Mouse (Mus musculus) adrenal gland, postnatal 10 days (tissue): Measurements from ENCODE around the gene Rpl18. TPM values are rescaled to one million over a fixed set of nuclear protein-coding genes. Genes with fewer than 3 reads are reported as not detected.

Experiments
- DNase-seq: peaks from one replicate; pipeline ENCODE4 v3.0.0; 2021; ENCODE audit warnings: mixed read lengths
- total RNA-seq, 2 experiments: library from RNA; stranded (reverse); gene quantifications; 2 replicates each; pipeline ENCODE4 v1.2.3; 2021

Rpl18 gene
- total RNA-seq, 2 experiments from 2014 or later: 1,029 to 1,042 TPM

DNA sequence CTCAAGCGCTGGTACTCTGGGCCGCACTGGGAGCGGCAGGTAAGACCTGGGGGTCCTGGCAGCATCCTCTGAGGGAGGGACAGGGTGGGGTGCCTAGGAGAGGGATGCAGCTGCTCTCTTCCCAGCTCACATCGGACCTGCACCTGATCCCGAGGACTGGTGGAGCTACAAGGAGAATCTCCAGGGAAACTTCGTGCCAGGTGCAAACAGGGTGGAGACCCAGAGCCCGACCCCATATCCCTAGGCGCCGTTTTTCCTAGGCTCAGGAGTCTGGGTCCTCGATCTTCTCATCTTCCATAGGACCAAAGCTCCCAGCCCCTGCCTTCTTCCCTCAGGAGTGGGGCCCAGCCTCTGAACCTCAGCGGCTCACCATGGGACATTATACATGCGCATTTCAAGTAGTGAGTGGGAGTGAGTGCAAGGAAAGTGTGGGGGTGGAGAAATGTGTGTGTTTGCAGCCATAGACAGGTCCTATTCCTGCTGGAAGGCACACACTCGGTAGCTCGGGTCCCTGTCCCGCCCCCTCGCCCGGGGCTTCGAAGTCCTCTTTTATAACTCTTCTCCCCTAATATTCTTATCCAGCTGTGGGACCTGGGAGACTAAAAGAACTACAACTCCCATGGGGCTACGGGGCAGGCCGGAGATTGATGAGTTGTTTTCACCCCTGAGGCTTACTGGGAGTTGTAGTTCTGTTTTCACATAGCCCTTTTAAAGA lies 14.8 kb upstream of the Rpl18 start:
- peak; percentile 83 for DNase-seq

DNA sequence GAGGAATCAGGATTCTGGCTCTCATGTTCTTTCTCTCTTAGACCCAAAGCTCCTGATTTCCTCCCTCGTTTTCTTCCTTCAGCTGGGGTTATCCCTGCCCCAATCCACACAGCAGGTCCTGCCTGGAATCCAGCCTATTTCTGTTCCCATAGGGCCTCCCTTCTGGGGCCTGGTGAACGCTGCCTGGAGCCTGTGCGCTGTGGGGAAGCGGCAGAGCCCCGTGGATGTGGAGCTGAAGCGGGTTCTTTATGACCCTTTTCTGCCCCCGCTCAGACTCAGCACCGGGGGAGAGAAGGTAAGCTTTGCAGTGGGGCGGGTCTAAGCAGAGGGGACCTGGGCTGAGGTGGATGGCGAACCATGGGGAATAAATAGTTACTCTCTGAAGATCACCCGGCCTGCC lies 14.2 kb upstream of the Rpl18 start:
- DNase-seq: peak; percentile 66

DNA sequence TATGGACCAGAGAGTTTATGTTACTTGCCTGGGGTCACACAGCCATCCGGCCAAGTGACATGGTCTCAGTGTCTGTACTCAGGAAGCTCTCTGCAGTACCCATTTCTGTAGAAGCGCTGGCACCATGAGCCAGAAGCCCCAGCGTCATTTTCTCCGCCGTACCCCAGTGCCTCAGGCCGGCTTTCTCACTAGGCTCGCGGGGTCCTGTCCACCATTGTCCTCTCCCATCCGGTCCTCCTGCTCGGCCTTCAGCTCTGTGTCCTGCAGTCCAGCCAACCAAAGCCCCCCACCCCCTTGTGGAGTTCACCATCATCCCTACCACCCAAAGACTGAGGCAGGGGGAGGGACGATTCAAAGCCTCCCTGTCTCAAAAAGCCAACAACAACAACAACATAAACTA lies 13.7 kb upstream of the Rpl18 start:
- no peak for DNase-seq

GRCm38 (mm10) chr7:45702316-45702715 lies 12.9 kb upstream of the Rpl18 start:
- DNase-seq: peak; percentile 4

DNA sequence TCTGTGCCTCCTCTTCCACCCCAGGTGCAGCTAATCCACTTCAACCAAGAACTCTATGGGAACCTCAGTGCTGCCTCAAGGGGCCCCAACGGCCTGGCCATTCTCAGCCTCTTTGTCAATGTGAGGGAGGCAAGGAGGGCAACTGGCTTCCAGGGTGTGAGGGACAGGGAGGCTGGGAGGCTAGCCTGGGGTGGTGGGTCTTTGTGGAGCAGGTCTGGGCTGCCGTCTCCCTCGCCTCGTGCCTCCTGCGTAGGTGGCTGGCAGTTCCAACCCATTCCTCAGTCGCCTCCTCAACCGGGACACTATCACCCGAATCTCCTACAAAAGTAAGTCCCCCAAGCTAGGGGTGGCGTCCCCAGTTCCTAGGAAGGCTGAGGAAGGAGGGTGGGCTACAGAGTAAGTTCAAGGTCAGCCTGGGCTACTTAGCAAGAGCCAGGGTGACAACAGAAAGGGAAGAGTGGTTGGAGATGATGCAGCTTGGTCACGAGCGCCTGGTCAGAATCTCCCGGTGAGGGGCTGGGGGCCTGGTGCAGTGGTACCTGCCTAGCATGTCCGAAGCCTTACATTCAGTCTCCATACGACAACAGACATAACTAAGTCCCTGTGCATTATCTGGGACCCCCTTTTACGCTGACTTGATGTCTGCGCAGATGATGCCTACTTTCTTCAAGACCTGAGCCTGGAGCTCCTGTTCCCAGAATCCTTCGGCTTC lies 12.3 kb upstream of the Rpl18 start:
- DNase-seq: peak; percentile 7

- peak; percentile 3 for DNase-seq
These were observed 11.7 kb upstream of the Rpl18 start for GRCm38 (mm10) chr7:45703521-45704033.

DNA sequence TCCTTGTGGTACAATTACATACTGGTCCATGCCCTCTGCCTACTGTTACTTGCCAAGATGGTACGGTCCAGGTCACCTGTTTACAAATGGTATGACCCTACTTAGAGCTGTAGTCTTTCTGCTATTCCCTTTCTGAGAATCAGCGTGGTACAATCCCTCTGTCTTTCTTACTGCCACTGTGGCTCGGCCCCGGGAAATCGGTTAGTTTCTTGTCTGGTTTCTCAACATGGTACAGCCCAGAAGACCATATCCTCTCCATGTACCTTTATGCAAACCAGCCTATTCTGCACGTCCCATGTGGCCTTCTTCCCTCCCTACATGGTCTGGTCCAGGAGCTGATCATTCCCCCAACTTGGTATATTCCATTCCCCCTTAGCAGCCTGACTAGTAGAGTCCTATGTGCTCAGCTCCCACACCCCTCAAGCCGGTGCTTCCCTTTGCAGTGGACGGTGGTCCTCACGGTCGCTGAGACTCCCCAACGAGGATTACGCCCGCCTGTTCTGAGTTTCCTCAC lies 11.2 kb upstream of the Rpl18 start:
- peak; percentile 70 for DNase-seq

- peak; percentile 98 for DNase-seq
These were observed 10.4 kb upstream of the Rpl18 start, which contains the start of gene Dbp for GRCm38 (mm10) chr7:45704730-45705442. Dbp (plus strand) TSS chr7:45705088.

- peak; percentile 53 for DNase-seq
These were observed 9.8 kb upstream of the Rpl18 start for GRCm38 (mm10) chr7:45705443-45705864.

DNA sequence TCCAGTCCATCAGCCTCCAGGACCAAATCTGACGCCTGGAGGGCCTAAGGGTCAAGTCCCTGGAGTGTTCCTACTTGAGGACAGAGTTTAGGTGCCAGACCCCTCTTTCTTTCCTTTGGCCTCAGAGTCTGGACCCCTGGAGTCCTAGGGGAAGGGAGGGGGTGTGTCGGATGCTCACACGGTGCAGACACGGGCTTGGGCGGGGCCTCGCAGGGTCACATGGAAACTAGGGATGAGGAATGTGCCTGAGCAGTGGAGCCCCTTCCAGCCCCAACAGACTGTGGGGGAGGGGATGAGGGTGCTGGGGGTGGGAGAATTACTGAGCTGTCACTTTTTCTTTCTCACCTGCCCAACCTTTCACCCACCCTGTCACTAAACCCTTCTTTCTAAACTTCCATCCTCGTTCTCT lies 9.4 kb upstream of the Rpl18 start:
- peak; percentile 90 for DNase-seq

DNA sequence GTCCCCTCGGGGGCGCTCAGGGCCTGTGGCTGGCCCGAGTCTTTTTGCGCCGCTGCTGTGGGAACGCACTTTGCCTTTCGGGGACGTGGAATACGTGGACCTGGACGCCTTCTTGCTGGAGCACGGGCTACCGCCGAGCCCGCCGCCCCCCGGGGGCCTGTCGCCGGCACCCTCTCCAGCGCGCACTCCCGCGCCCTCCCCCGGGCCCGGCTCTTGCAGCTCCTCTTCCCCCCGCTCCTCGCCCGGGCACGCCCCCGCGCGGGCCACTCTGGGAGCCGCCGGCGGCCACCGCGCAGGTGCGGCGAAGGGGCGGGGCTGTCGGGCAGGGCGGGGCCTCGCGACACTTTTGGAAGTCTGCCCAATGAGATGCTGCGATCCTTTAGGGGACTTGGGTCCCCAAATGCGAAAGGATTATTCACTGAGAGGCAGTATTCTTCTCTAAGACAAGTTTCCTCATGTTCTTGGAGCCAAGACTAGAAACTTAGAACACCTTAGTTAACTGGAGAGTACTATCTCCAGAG lies 8.5 kb upstream of the Rpl18 start:
- DNase-seq: peak; percentile 96

- peak; percentile 98 for DNase-seq
These were observed 7.8 kb upstream of the Rpl18 start for GRCm38 (mm10) chr7:45707375-45707967.

DNA sequence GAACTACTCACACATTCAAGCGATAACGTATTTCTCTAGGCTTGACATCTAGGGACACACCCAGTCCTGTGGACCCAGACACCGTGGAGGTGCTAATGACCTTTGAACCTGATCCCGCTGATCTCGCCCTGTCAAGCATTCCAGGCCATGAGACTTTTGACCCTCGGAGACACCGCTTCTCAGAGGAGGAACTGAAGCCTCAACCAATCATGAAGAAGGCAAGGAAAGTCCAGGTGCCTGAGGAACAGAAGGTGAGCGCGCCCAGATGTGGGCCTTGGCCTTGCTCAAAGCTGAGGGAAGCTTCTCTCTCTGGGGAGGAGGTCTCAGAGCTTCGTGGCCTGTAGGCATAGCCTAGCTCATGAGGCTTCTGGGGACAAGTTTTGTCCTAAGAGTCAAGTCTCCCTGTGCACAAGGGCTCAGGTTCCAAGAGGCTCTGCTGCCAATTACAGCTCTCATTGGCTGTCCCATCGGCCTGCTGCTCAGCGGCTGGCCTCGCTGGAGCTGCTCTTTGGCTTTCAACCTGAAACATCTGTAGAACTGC lies 7.0 kb upstream of the Rpl18 start:
- DNase-seq: no peak

DNA sequence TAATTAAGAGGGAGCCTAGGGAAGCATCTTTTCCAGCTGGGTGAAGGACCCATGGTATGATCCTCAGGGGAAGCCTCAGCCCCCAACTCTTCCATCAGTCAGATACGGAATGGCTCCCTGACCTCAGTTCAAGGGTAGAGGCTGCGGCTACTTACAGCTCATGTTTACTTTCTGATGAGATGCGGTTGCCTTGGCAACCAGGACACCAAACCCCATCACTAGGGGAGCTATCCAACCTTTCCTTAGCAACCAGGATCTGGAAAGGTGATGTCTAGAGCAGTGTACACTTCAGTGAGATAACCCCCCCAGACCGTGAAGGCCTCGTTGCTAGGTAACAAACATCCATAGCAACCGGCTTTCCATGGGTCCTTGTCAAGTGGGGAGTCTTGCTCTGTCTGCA lies 6.2 kb upstream of the Rpl18 start:
- no peak for DNase-seq

DNA sequence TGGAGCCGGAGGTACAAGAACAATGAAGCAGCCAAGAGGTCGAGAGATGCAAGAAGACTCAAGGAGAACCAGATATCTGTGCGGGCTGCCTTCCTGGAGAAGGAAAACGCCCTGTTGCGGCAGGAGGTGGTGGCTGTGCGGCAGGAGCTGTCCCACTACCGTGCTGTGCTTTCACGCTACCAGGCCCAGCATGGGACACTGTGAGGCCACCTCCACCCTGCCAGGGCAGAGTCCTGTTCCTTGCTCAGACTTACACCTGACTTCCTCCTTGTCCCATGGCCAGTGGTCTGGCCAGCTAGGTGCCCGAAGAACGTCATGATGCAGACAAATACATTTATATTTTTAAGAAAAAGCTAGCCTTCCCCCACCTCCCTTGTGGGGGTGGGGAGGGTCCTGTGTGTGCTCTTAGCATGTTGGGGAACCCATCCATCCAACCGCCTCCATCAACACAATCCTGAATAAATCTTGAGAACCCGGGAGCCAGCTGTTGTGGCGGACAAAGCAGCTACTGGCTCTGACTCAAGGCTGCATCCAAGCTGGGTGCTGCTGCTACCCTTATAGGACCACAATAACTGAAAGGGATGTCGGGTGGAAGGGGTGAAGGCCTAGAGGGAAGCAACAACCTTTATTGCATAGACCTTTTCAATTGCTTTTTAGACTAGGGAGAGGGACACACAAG lies 5.4 kb upstream of the Rpl18 start:
- DNase-seq: no peak

- DNase-seq: no peak
These were observed 4.6 kb upstream of the Rpl18 start for GRCm38 (mm10) chr7:45710477-45711191.

- no peak for DNase-seq
These were observed 3.8 kb upstream of the Rpl18 start for GRCm38 (mm10) chr7:45711316-45712021.

- peak; percentile 84 for DNase-seq
These were observed 3.1 kb upstream of the Rpl18 start for GRCm38 (mm10) chr7:45712022-45712757.

- DNase-seq: no peak
These were observed 1.9 kb upstream of the Rpl18 start for GRCm38 (mm10) chr7:45713396-45713795.
